Mouse (Mus musculus): Measurements from ENCODE around the gene Proser3.
A peak's percentile ranks its signal among the peaks of the same experiment; 100 is the strongest.

Gene Proser3

GRCm38 (mm10) chr7:30579950-30580349, 27.9 kb upstream of the Proser3 start:
- DNase-seq (ENCODE audit: low spot score): no peak

- peak; percentile 67 for DNase-seq (ENCODE audit: low spot score)
Measured at GRCm38 (mm10) chr7:30572969-30573368, 20.9 kb upstream of the Proser3 start.

GRCm38 (mm10) chr7:30572389-30572788, 20.3 kb upstream of the Proser3 start:
- DNase-seq (ENCODE audit: low spot score): no peak

DNA sequence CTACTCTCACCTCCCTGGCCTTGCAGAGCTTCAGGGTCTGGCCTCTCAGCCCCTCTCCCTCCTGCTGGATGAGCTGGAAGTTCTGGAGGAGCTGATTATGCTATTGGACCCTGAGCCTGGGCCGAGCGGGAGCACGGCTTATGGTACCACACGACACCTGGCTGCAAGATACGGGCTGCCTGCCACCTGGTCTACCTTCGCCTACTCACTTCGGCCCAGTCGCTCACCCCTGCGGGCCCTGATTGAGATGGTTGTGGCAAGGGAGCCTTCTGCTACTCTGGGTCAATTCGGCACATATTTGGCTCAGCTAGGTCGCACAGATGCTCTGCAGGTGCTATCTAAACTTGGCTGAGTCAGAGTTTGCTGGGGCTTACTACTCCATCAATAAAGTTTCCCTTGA, 15.5 kb upstream of the Proser3 start:
- DNase-seq (ENCODE audit: low spot score): no peak

DNA sequence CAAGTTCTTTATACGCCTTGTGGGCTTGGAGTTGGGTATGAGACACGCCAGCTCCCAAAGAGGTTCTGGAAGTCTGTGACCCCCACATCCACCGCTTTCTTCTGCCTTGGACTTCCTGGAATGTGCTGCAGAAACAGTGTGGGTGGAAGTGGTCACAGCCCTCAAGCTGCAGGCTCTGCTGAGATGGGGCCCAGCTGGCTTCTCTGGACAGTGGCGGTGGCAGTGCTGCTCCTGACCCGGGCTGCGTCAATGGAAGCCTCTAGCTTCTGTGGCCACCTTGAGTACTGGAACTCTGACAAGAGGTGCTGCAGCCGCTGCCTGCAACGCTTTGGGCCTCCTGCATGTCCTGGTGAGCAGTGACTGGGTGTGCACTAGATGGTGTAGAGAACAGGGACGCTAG, 13.9 kb upstream of the Proser3 start:
- no peak for DNase-seq (ENCODE audit: low spot score)

DNA sequence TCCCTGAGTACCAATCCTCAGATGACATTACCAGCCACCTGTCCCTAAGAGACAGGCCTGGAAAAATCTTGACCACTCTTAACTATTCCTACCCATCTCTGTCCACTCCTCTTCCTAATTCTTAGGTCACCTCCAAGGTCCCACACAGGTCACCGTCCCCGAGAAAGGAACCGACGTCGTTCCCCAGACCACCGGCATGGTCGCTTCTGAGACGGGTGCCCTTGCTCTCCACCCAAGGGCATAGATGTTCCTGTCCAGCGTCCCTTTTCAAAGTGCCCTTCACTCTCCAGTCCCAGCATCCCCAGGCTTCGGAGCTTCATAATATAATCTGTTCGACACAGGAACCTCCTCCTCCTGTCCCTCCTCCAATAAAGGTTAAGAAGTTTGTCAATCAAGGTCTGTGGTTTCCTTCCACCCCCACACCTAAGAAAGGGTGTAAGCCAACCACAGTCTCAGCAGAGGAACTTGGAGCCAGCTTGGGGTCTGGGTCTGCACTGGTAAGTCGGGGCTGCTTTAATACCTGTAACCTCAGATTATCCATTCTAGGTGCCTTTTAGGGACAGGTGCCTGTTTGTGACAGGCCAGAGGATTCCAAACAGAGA, 13.0 kb upstream of the Proser3 start, which contains the start of gene Igflr1:
TSS of gene Igflr1 (plus strand) at position 458 of the 602 bp plus-strand sequence.
- DNase-seq (ENCODE audit: low spot score): no peak

DNA sequence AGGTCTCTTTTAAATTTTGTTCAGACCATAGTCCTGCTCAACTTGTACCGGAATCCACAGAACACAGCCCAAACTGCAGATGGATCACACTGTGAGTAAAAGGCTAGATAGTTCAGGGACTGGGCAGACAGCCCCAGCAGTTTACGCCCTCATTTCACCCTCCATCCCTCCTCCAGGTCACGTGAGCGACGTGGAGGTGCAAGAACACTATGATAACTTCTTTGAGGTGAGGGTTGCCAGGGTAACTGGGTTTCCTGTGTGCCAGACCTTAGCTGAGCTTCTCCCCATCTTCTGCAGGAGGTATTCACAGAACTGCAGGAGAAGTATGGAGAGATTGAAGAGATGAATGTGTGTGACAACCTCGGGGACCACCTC, 11.8 kb upstream of the Proser3 start:
- no peak for DNase-seq (ENCODE audit: low spot score)

- DNase-seq (ENCODE audit: low spot score): peak; percentile 98
Measured at GRCm38 (mm10) chr7:30563117-30563905, 11.2 kb upstream of the Proser3 start, which contains the start of the genes U2af1l4, Gm49396 and Psenen. U2af1l4 (plus strand) TSS chr7:30563301. Gm49396 (plus strand) TSS chr7:30563344. Psenen (minus strand) TSS chr7:30563627.

- DNase-seq (ENCODE audit: low spot score): peak; percentile 30
Measured at GRCm38 (mm10) chr7:30562526-30563116, 10.5 kb upstream of the Proser3 start.

GRCm38 (mm10) chr7:30560296-30560695, 8.2 kb upstream of the Proser3 start:
- no peak for DNase-seq (ENCODE audit: low spot score)

- peak; percentile 98 for DNase-seq (ENCODE audit: low spot score)
Measured at GRCm38 (mm10) chr7:30559443-30559954, 7.4 kb upstream of the Proser3 start, which contains the start of gene Lin37. Lin37 (minus strand) TSS chr7:30559838.

DNA sequence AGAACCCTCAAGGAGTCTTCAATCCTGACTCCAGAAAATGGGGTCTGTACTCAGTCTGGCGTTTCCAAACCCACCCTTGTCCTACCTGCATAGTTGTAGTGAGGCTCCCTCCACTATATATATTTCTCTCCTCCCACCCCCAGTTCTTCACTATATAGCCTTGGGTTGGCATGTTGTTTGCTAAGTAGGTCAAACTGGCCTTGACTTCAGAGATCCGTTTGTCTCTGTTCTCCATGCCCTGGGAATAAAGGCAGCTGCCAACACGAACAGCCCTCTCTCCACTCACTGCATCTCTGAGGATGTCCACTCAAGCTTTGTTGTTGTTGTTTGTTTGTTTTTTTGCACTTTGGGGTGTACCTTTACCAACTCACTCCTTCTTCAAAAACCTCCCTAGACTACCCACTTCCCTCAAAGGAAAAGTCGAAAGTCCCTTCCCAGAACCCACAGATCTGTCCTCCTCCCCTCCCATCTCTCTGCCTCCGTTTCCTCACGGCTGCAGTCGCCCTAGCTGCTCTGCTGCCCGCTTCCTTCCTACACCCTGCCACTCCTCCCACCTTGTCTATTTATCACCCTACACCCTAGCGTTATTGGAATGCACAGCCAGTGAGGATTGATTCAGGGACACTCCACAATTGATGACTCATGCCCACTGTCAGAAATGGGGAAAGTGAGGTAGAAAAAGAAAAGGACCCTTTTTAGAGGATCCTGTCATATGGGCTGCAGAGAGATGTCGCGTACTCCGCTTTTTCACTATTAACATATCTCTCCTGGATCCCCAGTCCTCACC, 6.8 kb upstream of the Proser3 start:
- DNase-seq (ENCODE audit: low spot score): no peak

DNA sequence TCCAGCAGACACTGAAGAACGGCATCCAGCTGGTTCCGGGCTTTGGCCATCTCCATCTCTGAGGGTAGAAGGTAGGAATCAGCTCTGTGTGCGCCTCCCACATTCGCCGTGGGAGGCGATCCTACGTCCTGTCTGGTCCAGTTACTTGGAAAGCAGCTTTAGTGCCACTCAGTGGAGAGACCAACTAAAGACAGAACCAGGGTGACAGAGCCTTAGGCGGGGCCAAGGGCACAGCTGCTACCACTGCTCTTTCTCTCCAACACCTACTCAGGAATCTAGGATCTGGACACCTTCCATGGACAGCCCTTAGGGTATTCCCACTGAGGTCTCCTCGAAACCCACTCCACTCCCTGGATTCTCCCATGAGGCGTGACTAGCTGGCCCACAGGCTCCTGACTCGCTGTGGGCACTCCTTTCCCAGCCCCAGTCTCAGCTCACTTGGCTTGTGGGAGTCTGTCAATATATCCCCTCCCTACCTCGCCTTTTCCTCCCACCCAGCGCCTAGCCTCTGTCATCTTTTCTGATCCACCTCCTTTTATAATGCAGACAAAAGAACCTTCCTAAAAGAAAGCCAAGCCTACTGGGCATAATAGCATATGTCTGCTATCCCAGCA, 5.9 kb upstream of the Proser3 start:
- DNase-seq (ENCODE audit: low spot score): no peak

GRCm38 (mm10) chr7:30556894-30557536, 4.9 kb upstream of the Proser3 start:
- peak; percentile 42 for DNase-seq (ENCODE audit: low spot score)

GRCm38 (mm10) chr7:30553810-30554584, 1.9 kb upstream of the Proser3 start:
- no peak for DNase-seq (ENCODE audit: low spot score)

DNA sequence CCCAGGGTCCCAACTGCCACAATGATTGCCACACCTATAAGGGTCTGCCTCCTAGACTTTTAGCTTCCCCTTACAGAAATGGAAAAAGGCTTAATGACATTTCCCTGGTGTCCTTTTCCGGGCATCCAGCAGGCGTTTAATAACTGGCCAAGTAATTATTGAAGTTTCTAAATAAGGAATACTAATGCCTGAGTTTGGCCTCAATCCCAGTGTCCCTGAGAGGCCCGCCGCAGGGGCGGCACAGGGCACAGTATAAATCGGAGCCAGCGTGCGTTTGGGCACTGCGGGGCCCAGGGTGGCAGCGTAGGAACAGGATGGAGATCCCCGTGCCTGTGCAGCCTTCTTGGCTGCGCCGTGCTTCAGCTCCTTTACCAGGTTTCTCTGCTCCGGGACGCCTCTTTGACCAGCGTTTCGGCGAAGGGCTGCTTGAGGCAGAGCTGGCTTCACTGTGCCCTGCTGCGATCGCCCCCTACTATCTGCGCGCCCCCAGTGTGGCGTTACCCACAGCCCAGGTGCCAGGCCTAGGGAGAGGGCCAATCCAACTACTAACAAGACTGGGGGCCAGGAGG, 1.0 kb upstream of the Proser3 start:
- DNase-seq (ENCODE audit: low spot score): peak; percentile 68

DNA sequence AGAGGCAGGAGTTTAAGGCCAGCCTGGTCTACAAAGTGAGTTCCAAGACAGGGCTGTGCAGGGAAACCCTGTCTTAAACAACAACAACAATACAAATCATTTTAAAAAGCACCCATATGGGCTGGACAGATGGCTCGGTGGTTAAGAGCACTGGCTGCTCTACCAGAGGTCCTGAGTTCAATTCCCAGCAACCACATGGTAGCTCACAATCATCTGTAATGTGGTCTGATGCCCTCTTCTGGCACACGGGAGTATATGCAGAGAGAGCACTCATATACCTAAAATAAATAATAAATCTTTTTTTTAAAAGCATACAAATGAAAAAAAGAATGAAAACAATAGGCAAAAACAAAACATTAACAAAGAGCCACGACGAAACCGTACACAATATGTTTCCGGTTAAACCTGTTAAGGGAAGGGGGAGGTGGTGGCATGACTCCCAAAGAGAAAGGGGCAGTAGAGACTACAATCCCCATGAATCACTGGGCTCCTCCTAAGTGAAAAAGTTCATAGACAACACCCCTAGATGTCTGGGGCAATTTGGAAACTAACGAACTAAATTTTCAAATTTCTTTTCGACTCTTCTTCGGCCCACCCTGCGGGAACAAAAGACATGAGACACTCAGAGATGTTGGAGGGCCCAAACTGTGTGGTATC, 526 bp downstream of the Proser3 start:
- no peak for DNase-seq (ENCODE audit: low spot score)

GRCm38 (mm10) chr7:30550603-30551002, 1.5 kb downstream of the Proser3 start:
- DNase-seq (ENCODE audit: low spot score): no peak

DNA sequence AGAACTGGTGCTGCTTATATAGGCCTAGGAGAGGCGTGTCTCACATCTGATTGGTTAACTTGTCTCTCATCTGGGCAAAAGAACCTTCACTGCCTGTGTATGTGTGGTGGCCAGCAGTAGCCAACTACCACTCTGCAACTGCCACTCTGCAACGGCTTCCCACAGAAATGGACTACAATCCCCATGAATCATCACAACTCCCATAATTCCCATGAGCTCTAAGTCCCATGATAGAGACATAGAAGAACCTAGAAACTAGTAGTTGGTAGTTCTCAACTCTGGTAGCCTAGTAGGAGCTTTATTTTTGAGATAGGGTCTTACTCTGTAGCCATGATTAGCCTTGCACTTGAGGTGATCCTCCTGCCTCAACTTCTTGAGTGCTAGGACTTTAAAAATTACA, 2.2 kb downstream of the Proser3 start:
- no peak for DNase-seq (ENCODE audit: low spot score)
